Mouse (Mus musculus) CD4-positive naive resting alpha-beta T cell, adult 57 days (primary cell): ENCODE data around the gene Ccdc7b. TPM values are rescaled to one million over a fixed set of nuclear protein-coding genes. Genes with fewer than 3 reads are reported as not detected.

ENCODE experiments used
- total RNA-seq: library from RNA; stranded (reverse); gene quantifications from one replicate; pipeline ENCODE4 v1.2.4, GENCODE M21; 2023

The Ccdc7b gene
- total RNA-seq, result not detected

DNA sequence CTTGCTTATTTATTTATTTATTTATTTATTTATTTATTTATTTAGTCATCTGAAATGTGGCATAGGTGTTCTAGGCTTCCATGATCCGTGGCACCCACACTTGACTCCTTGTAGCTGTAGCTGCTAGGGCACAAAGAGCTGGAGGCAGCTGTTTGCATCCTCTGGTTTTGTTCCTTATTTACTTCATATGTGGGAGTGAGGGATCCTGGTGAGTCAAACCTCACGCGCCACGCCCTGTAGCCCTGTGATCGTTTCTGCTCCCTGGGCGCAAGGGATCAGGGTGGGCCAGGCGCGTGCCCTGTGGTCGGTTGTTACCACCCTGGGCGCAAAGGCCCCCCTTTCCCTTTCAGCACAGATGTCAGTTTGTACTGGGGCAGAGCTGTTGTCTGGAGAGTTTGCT lies at the start of gene Ccdc7b:
Ccdc7b (plus strand) TSS at position 301 of the 400 bp plus-strand sequence.

DNA sequence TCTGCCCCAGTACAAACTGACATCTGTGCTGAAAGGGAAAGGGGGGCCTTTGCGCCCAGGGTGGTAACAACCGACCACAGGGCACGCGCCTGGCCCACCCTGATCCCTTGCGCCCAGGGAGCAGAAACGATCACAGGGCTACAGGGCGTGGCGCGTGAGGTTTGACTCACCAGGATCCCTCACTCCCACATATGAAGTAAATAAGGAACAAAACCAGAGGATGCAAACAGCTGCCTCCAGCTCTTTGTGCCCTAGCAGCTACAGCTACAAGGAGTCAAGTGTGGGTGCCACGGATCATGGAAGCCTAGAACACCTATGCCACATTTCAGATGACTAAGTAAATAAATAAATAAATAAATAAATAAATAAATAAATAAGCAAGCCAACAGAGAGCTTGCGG lies 1.5 kb upstream of the Ccdc7b start, which contains the start of gene Ccdc7a:
Ccdc7a (minus strand) TSS at position 101 of the 400 bp plus-strand sequence.

DNA sequence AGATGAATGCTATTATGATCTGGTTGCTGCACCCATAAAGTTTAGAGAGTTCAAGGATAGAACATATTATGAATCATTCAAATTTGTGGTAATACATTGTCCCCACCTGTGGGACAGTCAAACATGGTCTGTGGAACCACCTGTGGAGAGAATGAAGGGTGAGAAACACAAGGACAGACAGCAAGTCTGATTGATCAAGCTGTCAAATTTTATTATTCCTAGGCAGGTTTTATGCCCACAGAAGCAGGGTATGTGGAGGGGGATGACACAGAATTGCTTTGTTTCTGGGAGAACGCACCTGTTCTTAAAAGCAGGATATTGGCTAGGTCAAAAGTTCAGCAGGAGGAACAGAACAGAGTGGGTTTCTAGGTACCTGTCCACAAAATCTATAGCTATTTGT lies 64.6 kb downstream of the Ccdc7b start, which contains the start of gene Gm10999:
Gm10999 (minus strand) TSS at position 101 of the 400 bp plus-strand sequence.

Other genes with a start within 250 kb of the Ccdc7b start
- gene Ccdc7a, start 1.6 kb upstream of the Ccdc7b start, total RNA-seq, result not detected
- not detected for gene Gm10999, start 64.5 kb downstream of the Ccdc7b start, total RNA-seq
- 11.6 TPM for gene 2610044O15Rik8, start 167.3 kb downstream of the Ccdc7b start, total RNA-seq